Mouse (Mus musculus): ENCODE results near the gene Chmp5. TPM values are rescaled to one million over a fixed set of nuclear protein-coding genes. Genes with fewer than 3 reads are reported as not detected.

Gene Chmp5
- polyA plus RNA-seq, 1 experiment from 2014 or later: 125 TPM

DNA sequence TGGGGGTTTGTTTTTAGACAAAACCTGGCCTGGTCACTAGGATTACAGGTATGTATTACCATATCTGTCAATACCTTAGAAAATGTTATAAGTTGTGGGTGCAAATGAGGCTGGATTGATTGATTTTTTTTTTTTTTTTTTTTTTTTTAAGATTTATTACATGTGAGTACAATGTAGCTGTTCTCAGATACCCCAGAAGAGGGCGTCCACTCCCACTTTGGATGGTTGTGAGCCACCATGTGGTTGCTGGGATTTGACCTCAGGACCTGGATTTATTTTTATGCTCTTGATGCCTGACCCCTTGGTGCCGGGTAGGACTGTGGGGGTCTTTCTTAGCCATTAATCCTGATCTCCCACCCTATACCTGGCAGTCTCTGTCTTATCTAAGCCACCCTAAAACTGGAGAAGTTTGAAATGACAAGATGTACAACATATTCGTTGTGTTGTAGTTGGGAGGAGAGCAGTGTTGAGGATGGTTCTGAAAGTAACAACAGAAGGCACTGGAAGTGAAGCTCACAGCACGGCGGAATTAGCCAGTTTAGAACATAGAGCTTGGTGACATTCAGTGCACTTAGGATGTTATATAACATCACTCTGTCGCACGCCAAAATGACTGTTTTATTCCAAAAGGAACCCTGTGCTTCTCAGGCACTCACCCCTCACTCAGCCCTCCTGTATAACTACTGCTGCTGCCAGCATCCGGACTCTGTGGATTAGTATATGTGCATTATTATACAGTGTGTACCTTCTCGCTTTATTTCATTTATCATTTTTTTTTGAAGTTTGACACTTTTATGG, 52.8 kb downstream of the Chmp5 start:
- H3K9ac ChIP-seq (ENCODE audit: low read length): no peak overlapping the region
- H3K27me3 ChIP-seq (ENCODE audit: control insufficient read depth, insufficient read depth, low read length): no peaks in the 10 kb centered on the region
- WGBS: 85% methylated on average over 9 of the region's 9 CpGs
- ATAC-seq (ENCODE audit: low FRiP score, low TSS enrichment) (no peak), DNase-seq (ENCODE audit: low spot score) (no peak)
- no peak overlapping the region for H3K4me2 ChIP-seq (replicated peaks; ENCODE audit: low read depth)
- H3K4me3 ChIP-seq (ENCODE audit: low read depth, low read length): no peak overlapping the region
- no peaks in the 10 kb centered on the region for H3K4me1 ChIP-seq (replicated peaks; ENCODE audit: control insufficient read depth, insufficient read depth)
- peaks cover 35% of the 10 kb centered on the region for H3K36me3 ChIP-seq (ENCODE audit: control insufficient read depth, insufficient read depth, low read length)
- H3K27ac ChIP-seq (replicated peaks): no peak overlapping the region
- TF ChIP-seq EP300 (optimal IDR thresholded peaks at IDR 0.05): no peak
- TF ChIP-seq CTCF (IDR thresholded peaks at IDR 0.05; ENCODE audit: low read depth): peak; percentile 18; the same call in 1 of the 2 replicates
- no peaks in the 10 kb centered on the region for H3K9me3 ChIP-seq (ENCODE audit: control insufficient read depth, low read length)

GRCm38 (mm10) chr4:41013351-41013750, 65.1 kb downstream of the Chmp5 start:
- DNase-seq (ENCODE audit: low spot score) (no peak), ATAC-seq (ENCODE audit: low FRiP score, low TSS enrichment) (no peak)
- no peak overlapping the region for H3K4me2 ChIP-seq (replicated peaks; ENCODE audit: low read depth)
- no peaks in the 10 kb centered on the region for H3K4me1 ChIP-seq (replicated peaks; ENCODE audit: control insufficient read depth, insufficient read depth)
- H3K27ac ChIP-seq (replicated peaks): no peak overlapping the region
- no peak overlapping the region for H3K4me3 ChIP-seq (ENCODE audit: low read depth, low read length)
- H3K27me3 ChIP-seq (ENCODE audit: control insufficient read depth, insufficient read depth, low read length): no peaks in the 10 kb centered on the region
- WGBS: 89% methylated on average over 3 of the region's 3 CpGs
- no peaks in the 10 kb centered on the region for H3K9me3 ChIP-seq (ENCODE audit: control insufficient read depth, low read length)
- H3K9ac ChIP-seq (ENCODE audit: low read length): no peak overlapping the region
- peaks cover 28% of the 10 kb centered on the region for H3K36me3 ChIP-seq (ENCODE audit: control insufficient read depth, insufficient read depth, low read length)
- TF ChIP-seq EP300 (optimal IDR thresholded peaks at IDR 0.05): no peak
- TF ChIP-seq CTCF (IDR thresholded peaks at IDR 0.05; ENCODE audit: low read depth): no peak

Small RNA genes within 50 kb of the gene (microRNA-seq; reads per million reads assigned to microRNA genes)
- 1.6 reads per million for gene Mir3094

Other genes with a start within 250 kb of the Chmp5 start
- gene Aptx, start 245.2 kb upstream of the Chmp5 start, polyA plus RNA-seq (2015; fragmentation: Nextera tagmentation; extraction: Ambion mirVana): 21.2 and 24.0 TPM in 2 replicates
- gene Dnaja1, start 226.3 kb upstream of the Chmp5 start, polyA plus RNA-seq (2015; fragmentation: Nextera tagmentation; extraction: Ambion mirVana): 185 and 203 TPM in 2 replicates
- gene Smu1, start 190.5 kb upstream of the Chmp5 start, polyA plus RNA-seq (2015; fragmentation: Nextera tagmentation; extraction: Ambion mirVana): 79.9 and 80.9 TPM in 2 replicates
- 34.3 and 35.0 TPM in 2 replicates for gene B4galt1, start 94.4 kb upstream of the Chmp5 start, polyA plus RNA-seq (2015; fragmentation: Nextera tagmentation; extraction: Ambion mirVana)
- gene Spink4, start 28.4 kb upstream of the Chmp5 start, polyA plus RNA-seq (2015; fragmentation: Nextera tagmentation; extraction: Ambion mirVana): 75.5 and 86.9 TPM in 2 replicates
- gene Bag1, start 113 bp upstream of the Chmp5 start, polyA plus RNA-seq (2015; fragmentation: Nextera tagmentation; extraction: Ambion mirVana): 259 and 270 TPM in 2 replicates
- 27.9 and 28.5 TPM in 2 replicates for gene Nfx1, start 22.5 kb downstream of the Chmp5 start, polyA plus RNA-seq (2015; fragmentation: Nextera tagmentation; extraction: Ambion mirVana)
- gene Aqp7, start 99.7 kb downstream of the Chmp5 start, polyA plus RNA-seq (2015; fragmentation: Nextera tagmentation; extraction: Ambion mirVana): 0.39 and 0.47 TPM in 2 replicates
- 202 and 227 TPM in 2 replicates for gene Aqp3, start 149.8 kb downstream of the Chmp5 start, polyA plus RNA-seq (2015; fragmentation: Nextera tagmentation; extraction: Ambion mirVana)
- 9.5 and 10.9 TPM in 2 replicates for gene Nol6, start 176.0 kb downstream of the Chmp5 start, polyA plus RNA-seq (2015; fragmentation: Nextera tagmentation; extraction: Ambion mirVana)
- gene Ube2r2, start 187.3 kb downstream of the Chmp5 start, polyA plus RNA-seq (2015; fragmentation: Nextera tagmentation; extraction: Ambion mirVana): 76.3 and 89.0 TPM in 2 replicates